Mouse (Mus musculus): Measurements from ENCODE around the gene Sept10. TPM values are rescaled to one million over a fixed set of nuclear protein-coding genes. Genes with fewer than 3 reads are reported as not detected.

The Sept10 gene
- polyA plus RNA-seq (2016; fragmentation: Nextera tagmentation; extraction: Ambion mirVana), result 45.0 and 45.4 TPM in 2 replicates

DNA sequence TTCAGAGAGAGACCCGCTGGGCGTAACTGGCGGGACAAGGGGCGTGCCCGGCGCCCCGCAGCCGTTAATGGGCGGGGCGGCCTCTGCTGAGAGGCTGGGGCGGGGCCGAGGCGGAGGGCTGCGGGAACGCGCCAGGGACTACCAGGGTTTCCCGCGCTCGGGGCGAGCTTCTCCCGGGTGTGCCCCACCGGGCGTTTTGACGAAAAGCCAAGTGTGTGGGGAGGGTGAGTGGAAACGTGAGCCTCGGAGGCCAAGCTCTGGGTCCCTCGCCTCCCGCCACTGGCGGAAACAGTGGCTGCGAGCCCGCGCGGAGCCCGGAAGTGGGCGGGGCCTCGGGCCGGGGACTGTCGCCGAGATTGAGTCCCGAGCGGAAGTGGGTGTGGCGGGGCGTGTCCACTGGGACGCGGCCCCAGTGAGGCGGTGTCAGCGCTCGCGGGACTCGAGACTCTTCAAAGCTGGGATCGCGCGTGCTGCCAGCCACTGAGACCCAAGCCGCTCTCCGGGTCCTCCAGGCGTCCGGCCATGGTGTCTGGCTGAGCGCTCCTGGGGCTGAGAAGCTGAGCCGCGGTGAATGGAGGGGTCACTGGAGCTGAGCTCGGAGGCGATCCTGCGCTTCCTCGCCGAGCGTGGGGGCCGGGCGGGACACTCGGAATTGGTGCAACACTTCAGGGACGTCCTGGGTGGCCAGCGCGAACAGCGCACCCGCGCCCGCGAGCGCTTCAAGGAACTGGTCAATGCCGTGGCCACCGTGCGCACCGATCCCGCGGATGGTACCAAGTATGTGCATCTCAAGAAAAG lies at the start of gene Sept10, which contains the start of gene Sowahc:
Sept10 (minus strand) TSS at position 375 of the 798 bp plus-strand sequence.
Sowahc (plus strand) TSS at position 481 of the 798 bp plus-strand sequence.
- H3K4me3 ChIP-seq, result peak within 1 kb of the TSS; percentile 93
- peak within 1 kb of the TSS; percentile 99 for H3K27ac ChIP-seq
- DNase-seq (ENCODE audit: low spot score), result peak; percentile 100
- H3K27me3 ChIP-seq (ENCODE audit: low read depth, poor library complexity, severe bottlenecking), result 0 out of 2 replicates have a peak, but pooled peaks cover 6% of the 10 kb centered on the region
- H3K4me1 ChIP-seq, result peaks cover 21% of the 10 kb centered on the region
- H3K9me3 ChIP-seq (replicated peaks), result no peaks in the 10 kb centered on the region
- under 1% methylated on average over 78 of the region's 84 CpGs for WGBS
- H3K36me3 ChIP-seq, result peaks cover 7% of the 10 kb centered on the region; the same call in 1 of the 2 replicates

DNA sequence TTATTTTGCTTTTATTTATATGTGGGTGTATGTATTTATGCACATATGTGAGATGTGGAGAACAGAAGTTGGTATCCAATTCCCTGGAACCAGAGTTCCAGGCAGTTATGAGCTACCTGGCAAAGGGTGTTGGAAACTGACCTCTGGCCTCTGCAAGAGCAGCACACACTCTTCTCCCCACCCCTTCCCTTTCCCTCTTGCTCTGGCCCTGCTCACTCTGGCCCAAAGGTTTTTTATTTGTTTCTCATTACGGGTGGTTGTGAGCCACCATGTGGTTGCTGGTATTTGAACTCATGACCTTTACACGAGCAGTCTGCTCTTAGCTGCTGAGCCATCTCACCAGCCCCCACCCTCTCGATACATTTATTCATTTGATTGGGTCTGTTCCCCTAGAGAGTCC lies 47.1 kb upstream of the Sept10 start:
- Histone ChIP-seq H3K27me3 (ENCODE audit: low read depth, poor library complexity, severe bottlenecking) (no peaks in the 10 kb centered on the region), H3K9me3 (replicated peaks) (no peaks in the 10 kb centered on the region), H3K36me3 (no peaks in the 10 kb centered on the region), H3K4me3 (no peak overlapping the region), H3K27ac (no peak overlapping the region), H3K4me1 (peaks cover 27% of the 10 kb centered on the region)
- DNase-seq (ENCODE audit: low spot score), result no peak
- WGBS, result 24% methylated on average over 3 of the region's 3 CpGs

DNA sequence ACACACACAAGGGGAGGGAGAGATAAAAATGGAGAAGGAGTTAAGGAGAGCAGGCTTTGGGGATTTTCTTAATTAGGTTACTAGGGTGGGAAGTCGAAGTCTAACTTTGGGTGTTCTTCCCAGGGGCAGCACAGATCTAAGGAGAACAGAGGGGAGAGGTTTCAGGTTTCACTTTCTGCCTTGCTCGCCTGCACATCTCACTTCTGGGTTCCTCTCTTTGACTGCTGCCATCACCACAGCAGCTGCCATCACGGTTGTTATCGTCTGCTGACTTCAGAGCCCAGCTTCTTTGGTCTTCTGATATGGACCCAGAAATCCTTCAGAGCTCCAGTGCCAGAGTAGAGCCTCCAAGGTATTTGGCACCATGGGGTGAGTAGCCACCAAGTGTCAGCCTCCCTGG lies 46.5 kb upstream of the Sept10 start:
- Histone ChIP-seq H3K27ac (no peak overlapping the region), H3K4me3 (no peak overlapping the region), H3K9me3 (replicated peaks) (no peaks in the 10 kb centered on the region), H3K27me3 (ENCODE audit: low read depth, poor library complexity, severe bottlenecking) (no peaks in the 10 kb centered on the region), H3K36me3 (no peaks in the 10 kb centered on the region), H3K4me1 (peaks cover 27% of the 10 kb centered on the region)
- 40% methylated on average over 4 of the region's 4 CpGs for WGBS
- DNase-seq (ENCODE audit: low spot score), result no peak

DNA sequence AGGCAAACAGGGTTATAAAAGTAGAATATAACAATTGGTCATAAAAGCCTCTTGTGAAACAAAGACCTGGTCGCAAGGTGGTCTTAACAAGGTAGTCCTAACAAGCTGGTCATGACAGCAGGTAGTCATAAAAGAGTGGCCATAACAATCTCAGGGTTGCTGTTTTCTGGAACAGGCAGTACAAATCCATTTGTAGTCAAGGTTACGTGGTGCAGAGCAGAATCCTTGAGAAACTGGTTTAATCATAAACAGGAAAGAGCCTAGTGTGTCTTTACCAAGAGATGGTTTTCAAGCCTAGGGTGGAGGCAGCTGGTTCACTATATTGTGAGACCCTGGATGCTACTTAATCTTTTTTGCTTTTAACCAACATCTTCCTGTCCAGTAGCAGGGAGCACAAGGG lies 45.6 kb upstream of the Sept10 start:
- 80% methylated on average over 2 of the region's 2 CpGs for WGBS
- no peaks in the 10 kb centered on the region for H3K36me3 ChIP-seq
- H3K4me1 ChIP-seq, result peaks cover 25% of the 10 kb centered on the region
- H3K9me3 ChIP-seq (replicated peaks), result no peaks in the 10 kb centered on the region
- DNase-seq (ENCODE audit: low spot score), result no peak
- no peaks in the 10 kb centered on the region for H3K27me3 ChIP-seq (ENCODE audit: low read depth, poor library complexity, severe bottlenecking)
- no peak overlapping the region for H3K4me3 ChIP-seq
- H3K27ac ChIP-seq, result no peak overlapping the region

DNA sequence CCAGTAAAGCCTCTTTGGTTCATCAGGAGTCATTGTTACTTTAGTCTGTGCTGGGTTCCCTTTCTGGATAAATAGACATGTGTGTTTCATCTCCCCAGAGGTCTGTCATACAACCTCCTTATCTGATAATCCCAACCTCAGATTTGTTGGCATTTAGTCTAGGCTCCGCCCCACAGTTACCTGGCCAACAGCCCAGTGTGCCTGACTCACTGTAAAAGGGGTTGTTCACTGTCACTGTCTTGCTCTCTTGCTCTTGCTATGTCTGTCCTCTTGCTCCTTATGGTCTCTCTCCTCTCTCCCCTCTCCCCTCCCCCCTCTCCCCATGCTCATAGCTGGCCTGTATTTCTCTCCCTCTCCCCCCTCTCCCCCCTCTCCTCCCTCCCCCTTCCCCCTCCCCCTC lies 44.5 kb upstream of the Sept10 start:
- no peak overlapping the region for H3K4me3 ChIP-seq
- H3K9me3 ChIP-seq (replicated peaks), result no peaks in the 10 kb centered on the region
- no peaks in the 10 kb centered on the region for H3K27me3 ChIP-seq (ENCODE audit: low read depth, poor library complexity, severe bottlenecking)
- 82% methylated on average over 1 of the region's 1 CpGs for WGBS
- no peaks in the 10 kb centered on the region for H3K36me3 ChIP-seq
- DNase-seq (ENCODE audit: low spot score), result no peak
- H3K4me1 ChIP-seq, result peaks cover 31% of the 10 kb centered on the region
- no peak overlapping the region for H3K27ac ChIP-seq

DNA sequence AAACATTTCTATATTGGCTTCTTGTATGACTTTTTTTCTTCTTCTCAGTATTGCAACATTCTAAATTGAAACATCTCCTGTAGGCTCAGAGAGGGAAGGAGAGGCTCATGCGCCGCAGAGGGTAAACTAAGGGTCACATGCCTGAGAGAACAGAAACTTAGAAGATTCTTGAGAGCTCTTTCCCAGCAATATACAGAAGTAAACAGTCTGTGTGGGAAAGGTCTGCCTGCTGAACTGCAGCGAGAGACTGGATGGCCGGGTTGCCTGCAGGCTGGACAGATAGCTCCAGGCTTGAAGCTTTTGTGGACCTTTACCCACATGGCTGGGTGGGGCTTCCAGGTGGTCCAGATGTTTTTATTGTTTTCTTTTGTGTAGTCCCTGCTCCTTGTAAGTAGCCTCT lies 44.0 kb upstream of the Sept10 start:
- DNase-seq (ENCODE audit: low spot score), result no peak
- H3K36me3 ChIP-seq, result no peaks in the 10 kb centered on the region
- H3K4me1 ChIP-seq, result peaks cover 31% of the 10 kb centered on the region
- H3K27ac ChIP-seq, result no peak overlapping the region
- no peak overlapping the region for H3K4me3 ChIP-seq
- WGBS, result 58% methylated on average over 4 of the region's 4 CpGs
- no peaks in the 10 kb centered on the region for H3K27me3 ChIP-seq (ENCODE audit: low read depth, poor library complexity, severe bottlenecking)
- no peaks in the 10 kb centered on the region for H3K9me3 ChIP-seq (replicated peaks)

DNA sequence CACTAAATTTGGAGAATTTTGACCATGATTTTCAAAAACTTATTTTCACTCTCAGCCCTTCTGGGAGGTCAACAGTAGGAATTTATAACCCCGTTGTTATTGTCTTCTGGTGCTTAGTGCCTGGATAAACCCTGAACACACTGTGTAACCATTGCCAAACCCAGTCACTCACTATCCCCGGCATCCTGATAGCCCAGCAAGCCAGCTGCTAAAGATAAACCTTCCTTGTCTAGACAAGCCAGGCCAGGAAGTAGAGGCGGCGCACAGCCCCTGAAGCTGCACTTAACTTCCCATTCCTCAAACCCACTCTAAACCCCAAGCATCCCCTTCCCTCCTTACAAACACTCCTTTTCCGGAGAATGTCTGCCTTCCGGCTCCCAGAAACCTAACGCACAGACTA lies 43.4 kb upstream of the Sept10 start:
- no peak for DNase-seq (ENCODE audit: low spot score)

DNA sequence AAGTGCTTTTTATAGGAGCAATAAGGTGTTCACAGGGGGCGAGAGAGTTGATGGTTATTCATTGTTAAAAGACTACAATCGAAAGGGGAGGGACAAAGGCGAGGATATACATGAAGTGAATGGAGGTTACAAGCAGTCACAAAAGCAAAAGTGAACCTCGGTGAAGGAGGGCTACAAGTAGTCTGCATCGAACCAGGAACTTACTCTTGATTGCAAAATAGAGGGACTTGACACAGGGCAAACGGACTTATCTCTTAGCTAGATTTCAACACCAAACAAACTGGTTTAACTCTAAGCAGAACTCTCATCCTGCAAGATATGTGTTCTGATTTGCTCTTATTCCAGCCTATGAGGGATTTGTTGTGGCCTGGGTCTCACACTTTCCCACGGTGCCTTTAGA lies 41.3 kb upstream of the Sept10 start:
- DNase-seq (ENCODE audit: low spot score), result no peak
- no peaks in the 10 kb centered on the region for H3K36me3 ChIP-seq
- H3K4me1 ChIP-seq, result peaks cover 30% of the 10 kb centered on the region
- WGBS, result 88% methylated on average over 7 of the region's 7 CpGs
- no peak overlapping the region for H3K27ac ChIP-seq
- no peaks in the 10 kb centered on the region for H3K27me3 ChIP-seq (ENCODE audit: low read depth, poor library complexity, severe bottlenecking)
- H3K4me3 ChIP-seq, result no peak overlapping the region
- H3K9me3 ChIP-seq (replicated peaks), result no peaks in the 10 kb centered on the region

More for the DNA sequence above, 43.4 kb upstream of the Sept10 start:
- no peak overlapping the region for H3K27ac ChIP-seq
- H3K4me3 ChIP-seq, result no peak overlapping the region
- no peaks in the 10 kb centered on the region for H3K9me3 ChIP-seq (replicated peaks)
- H3K27me3 ChIP-seq (ENCODE audit: low read depth, poor library complexity, severe bottlenecking), result no peaks in the 10 kb centered on the region
- H3K4me1 ChIP-seq, result peaks cover 31% of the 10 kb centered on the region
- 66% methylated on average over 7 of the region's 7 CpGs for WGBS
- no peaks in the 10 kb centered on the region for H3K36me3 ChIP-seq

DNA sequence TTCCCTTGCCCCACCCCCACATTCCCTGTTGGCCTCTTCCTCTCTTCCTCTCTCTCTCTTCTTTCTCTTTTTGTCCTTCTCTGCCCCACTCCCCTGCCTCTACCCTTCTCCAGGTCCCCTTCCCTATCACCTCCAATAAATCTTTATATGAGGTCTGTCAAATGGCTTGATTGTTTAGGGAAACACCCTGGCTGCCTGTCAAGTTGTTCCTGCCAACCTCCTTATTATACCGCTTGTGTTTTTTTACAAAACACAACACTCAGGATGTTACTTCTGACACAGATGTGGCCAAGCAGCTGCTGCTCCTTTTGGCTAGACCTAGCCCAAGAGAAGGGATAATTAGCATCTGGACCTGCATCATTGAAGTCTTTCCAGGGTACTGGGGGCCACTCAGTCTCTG lies 40.4 kb upstream of the Sept10 start:
- DNase-seq (ENCODE audit: low spot score), result no peak
- Histone ChIP-seq H3K4me3 (no peak overlapping the region), H3K27me3 (ENCODE audit: low read depth, poor library complexity, severe bottlenecking) (no peaks in the 10 kb centered on the region), H3K27ac (no peak overlapping the region), H3K4me1 (peaks cover 26% of the 10 kb centered on the region), H3K36me3 (no peaks in the 10 kb centered on the region), H3K9me3 (replicated peaks) (no peaks in the 10 kb centered on the region)
- 83% methylated on average over 1 of the region's 1 CpGs for WGBS

DNA sequence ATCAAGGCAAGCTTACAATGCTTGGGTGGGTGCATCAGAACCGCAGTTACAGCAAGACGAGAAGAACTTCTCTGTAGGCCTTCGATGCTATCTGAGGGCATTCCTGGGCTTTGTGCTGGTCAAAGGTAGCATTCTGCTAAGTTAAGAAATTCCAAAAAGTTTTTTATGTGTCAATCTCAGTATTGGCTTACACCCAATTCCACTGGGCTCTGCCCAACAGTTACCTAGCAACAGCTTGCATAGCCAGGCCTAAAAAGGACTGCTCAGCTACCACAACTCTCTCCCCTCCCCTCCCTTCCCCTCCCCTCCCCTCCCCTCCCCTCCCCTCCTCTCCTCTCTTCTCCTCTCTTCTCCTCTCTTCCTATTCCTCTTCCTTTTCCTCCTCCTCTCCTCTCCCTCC lies 40.0 kb upstream of the Sept10 start:
- H3K4me3 ChIP-seq, result no peak overlapping the region
- 86% methylated on average over 3 of the region's 3 CpGs for WGBS
- no peaks in the 10 kb centered on the region for H3K9me3 ChIP-seq (replicated peaks)
- H3K27me3 ChIP-seq (ENCODE audit: low read depth, poor library complexity, severe bottlenecking), result no peaks in the 10 kb centered on the region
- H3K27ac ChIP-seq, result no peak overlapping the region
- no peaks in the 10 kb centered on the region for H3K36me3 ChIP-seq
- H3K4me1 ChIP-seq, result peaks cover 26% of the 10 kb centered on the region
- DNase-seq (ENCODE audit: low spot score), result no peak

DNA sequence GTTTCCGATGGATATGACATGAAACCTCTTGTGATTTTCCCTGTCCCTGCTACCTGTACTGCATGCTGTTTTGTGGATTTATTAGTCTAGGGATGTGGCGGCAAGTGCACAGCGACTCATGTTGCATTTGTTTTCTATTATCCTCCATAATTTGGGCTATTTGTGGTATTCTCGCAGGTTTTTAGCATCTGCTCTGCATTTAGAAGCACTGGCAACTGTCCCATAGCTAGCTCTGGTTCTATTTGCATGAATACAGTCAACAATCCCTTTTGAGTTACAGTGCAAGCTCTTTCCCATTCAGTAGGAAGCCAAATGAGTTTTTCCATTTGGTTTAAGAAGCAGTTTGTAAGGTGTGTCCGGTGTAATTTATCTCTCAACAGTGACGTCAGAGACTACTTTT lies 37.9 kb upstream of the Sept10 start:
- no peak for DNase-seq (ENCODE audit: low spot score)
- Histone ChIP-seq H3K36me3 (no peaks in the 10 kb centered on the region), H3K4me3 (no peak overlapping the region), H3K4me1 (peaks cover 16% of the 10 kb centered on the region), H3K9me3 (replicated peaks) (no peaks in the 10 kb centered on the region), H3K27ac (no peak overlapping the region), H3K27me3 (ENCODE audit: low read depth, poor library complexity, severe bottlenecking) (no peaks in the 10 kb centered on the region)
- 76% methylated on average over 6 of the region's 6 CpGs for WGBS

DNA sequence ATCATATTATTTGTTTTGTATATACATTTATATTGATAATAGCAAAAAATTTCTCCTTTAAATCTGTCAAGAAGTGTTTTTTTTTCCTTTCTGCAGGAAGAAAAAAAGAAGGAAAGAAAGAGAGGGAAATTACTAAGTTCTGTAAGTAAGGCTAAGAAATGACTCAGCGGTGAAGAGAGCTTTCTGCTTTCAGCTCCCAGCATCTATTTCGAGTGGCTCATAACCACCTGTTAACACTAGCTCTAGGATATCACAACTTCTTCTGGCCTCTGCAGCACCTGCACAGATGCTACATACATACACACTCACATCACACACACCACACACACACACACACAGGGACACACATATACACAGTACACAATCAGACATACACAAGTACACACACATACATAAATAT lies 34.9 kb upstream of the Sept10 start:
- no peak overlapping the region for H3K4me3 ChIP-seq
- no peaks in the 10 kb centered on the region for H3K27me3 ChIP-seq (ENCODE audit: low read depth, poor library complexity, severe bottlenecking)
- no peaks in the 10 kb centered on the region for H3K9me3 ChIP-seq (replicated peaks)
- no peaks in the 10 kb centered on the region for H3K36me3 ChIP-seq
- no peak overlapping the region for H3K27ac ChIP-seq
- H3K4me1 ChIP-seq, result peaks cover 6% of the 10 kb centered on the region; the same call in 1 of the 2 replicates
- 95% methylated on average over 2 of the region's 2 CpGs for WGBS
- DNase-seq (ENCODE audit: low spot score), result no peak

DNA sequence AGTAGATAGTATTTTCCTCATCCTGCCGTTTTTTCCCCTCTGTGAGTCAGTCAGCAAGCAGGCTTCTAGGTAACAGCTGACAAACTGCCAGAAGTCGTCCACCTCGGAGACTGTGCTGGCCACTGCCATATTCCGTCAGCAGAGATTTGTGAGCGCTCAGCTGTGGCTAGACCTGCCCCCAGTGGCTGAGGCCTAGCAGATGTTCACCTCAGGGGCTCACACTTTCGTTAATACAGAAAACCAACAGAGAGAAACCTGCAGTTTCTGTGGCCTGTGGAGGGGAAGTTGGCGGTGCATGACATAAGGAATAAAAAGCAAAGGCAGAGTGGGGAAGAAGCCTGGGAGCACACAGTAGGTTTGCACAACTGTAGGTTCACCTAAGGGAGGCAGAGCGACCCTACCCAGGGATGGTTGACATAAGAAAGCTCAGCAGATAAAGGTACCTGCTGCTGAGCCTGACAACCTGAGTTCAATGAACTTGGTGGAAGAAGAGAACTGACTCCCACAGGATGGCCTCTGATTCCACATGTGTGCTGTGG lies 32.0 kb upstream of the Sept10 start:
- H3K9me3 ChIP-seq (replicated peaks), result no peaks in the 10 kb centered on the region
- no peaks in the 10 kb centered on the region for H3K4me1 ChIP-seq
- no peak overlapping the region for H3K27ac ChIP-seq
- DNase-seq (ENCODE audit: low spot score), result no peak
- no peaks in the 10 kb centered on the region for H3K36me3 ChIP-seq
- no peaks in the 10 kb centered on the region for H3K27me3 ChIP-seq (ENCODE audit: low read depth, poor library complexity, severe bottlenecking)
- H3K4me3 ChIP-seq, result no peak overlapping the region
- 81% methylated on average over 8 of the region's 8 CpGs for WGBS

All from limb, embryonic 10.5 days (tissue).